Mouse (Mus musculus) liver, embryonic 15.5 days (tissue): ENCODE measurements around the gene Gp9. TPM values are rescaled to one million over a fixed set of nuclear protein-coding genes. Genes with fewer than 3 reads are reported as not detected.
A peak's percentile ranks its signal among the peaks of the same experiment; 100 is the strongest.

ENCODE experiments used
- ATAC-seq: fragments of 200-750 bp; cut with Nextera tagmentation; 2 replicates; pipeline ENCODE4 v1.8.0; 2017; ENCODE audit warnings: moderate number of reproducible peaks, mild to moderate bottlenecking, moderate library complexity; ENCODE audit not compliant: insufficient read depth
- H3K27ac ChIP-seq: fragments of 300-500 bp; sonication (generic); replicated peaks from 2 replicates; pipeline ENCODE4 v1.5.1; 2015; ENCODE audit warnings: mild to moderate bottlenecking, inconsistent platforms
- H3K27me3 ChIP-seq: fragments of 300-500 bp; sonication (generic); 2 replicates; pipeline ENCODE4 v1.6.1; 2015; ENCODE audit warnings: mild to moderate bottlenecking, inconsistent platforms
- H3K36me3 ChIP-seq: fragments of 300-500 bp; sonication (generic); replicated peaks from 2 replicates; pipeline ENCODE4 v1.6.1; 2015; ENCODE audit warnings: moderate library complexity, mild to moderate bottlenecking, inconsistent platforms
- H3K4me1 ChIP-seq: fragments of 300-500 bp; sonication (generic); replicated peaks from 2 replicates; pipeline ENCODE4 v1.6.1; 2015; ENCODE audit warnings: inconsistent platforms
- H3K4me2 ChIP-seq: fragments of 300-500 bp; sonication (generic); 2 replicates; pipeline ENCODE4 v1.6.1; 2015; ENCODE audit warnings: moderate library complexity, mild to moderate bottlenecking, inconsistent platforms
- H3K4me3 ChIP-seq: fragments of 300-500 bp; sonication (generic); replicated peaks from 2 replicates; pipeline ENCODE4 v1.5.1; 2015; ENCODE audit warnings: mild to moderate bottlenecking, inconsistent platforms
- H3K9ac ChIP-seq: fragments of 300-500 bp; sonication (generic); 2 replicates; pipeline ENCODE4 v1.6.1; 2015; ENCODE audit warnings: moderate library complexity, mild to moderate bottlenecking, inconsistent platforms
- H3K9me3 ChIP-seq: fragments of 300-500 bp; sonication (generic); replicated peaks from 2 replicates; pipeline ENCODE4 v1.6.1; 2016; ENCODE audit warnings: inconsistent platforms
- WGBS: fragments of 180-500 bp; shearing (Covaris S2); methylation state at CpG from one replicate; pipeline ENCODE4 v1.1.7; 2015; ENCODE audit warnings: mixed read lengths; ENCODE audit not compliant: insufficient replicate concordance; 5-methylcytosine and 5-hydroxymethylcytosine counted together
- polyA plus RNA-seq: library from polyadenylated mRNA; unstranded; fragments of >200 nt; fragmentation: Nextera tagmentation; extraction: Ambion mirVana; gene quantifications from 2 replicates; pipeline ENCODE4 v1.2.1, GENCODE M21; 2015

Gene Gp9
- polyA plus RNA-seq, 1 experiment from 2014 or later = 26.8 TPM

DNA sequence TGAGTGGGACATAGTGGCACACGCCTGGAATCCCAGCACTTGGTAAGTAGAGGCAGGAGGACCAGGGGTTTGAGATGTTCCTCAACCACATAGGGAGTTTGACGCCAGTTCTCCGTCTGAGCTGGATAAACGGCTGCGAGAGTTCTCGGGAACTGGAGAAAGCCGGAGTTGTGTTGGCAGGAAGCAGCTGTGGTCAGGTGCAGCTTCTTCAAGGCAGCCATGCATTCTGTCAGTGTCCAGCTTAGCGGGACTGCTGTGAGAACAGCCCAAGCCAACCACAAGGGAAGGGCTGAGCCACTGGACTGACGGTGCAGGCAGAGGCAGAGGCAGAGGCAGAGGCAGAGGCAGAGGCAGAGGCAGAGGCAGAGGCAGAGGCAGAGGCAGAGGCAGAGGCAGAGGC is 3.0 kb upstream of the Gp9 start:
- H3K4me2 ChIP-seq = no peak overlapping the region
- no peak overlapping the region for H3K27ac ChIP-seq
- H3K9me3 ChIP-seq = no peaks in the 10 kb centered on the region
- H3K9ac ChIP-seq = no peak overlapping the region
- peaks cover 41% of the 10 kb centered on the region for H3K4me1 ChIP-seq
- H3K27me3 ChIP-seq = no peaks in the 10 kb centered on the region
- no peaks in the 10 kb centered on the region for H3K36me3 ChIP-seq
- no peak for ATAC-seq
- H3K4me3 ChIP-seq = no peak overlapping the region
- WGBS = 42% methylated on average over 9 of the region's 9 CpGs

GRCm38 (mm10) chr6:87775588-87776245 is 2.2 kb upstream of the Gp9 start:
- H3K4me1 ChIP-seq = peaks cover 41% of the 10 kb centered on the region
- no peaks in the 10 kb centered on the region for H3K27me3 ChIP-seq
- H3K4me3 ChIP-seq = peak overlapping the region; percentile 45
- peak overlapping the region; percentile 64 for H3K4me2 ChIP-seq
- peak overlapping the region; percentile 94 for H3K27ac ChIP-seq
- peak overlapping the region; percentile 55 for H3K9ac ChIP-seq
- peak; percentile 97 for ATAC-seq
- 17% methylated on average over 3 of the region's 3 CpGs for WGBS
- no peaks in the 10 kb centered on the region for H3K9me3 ChIP-seq
- H3K36me3 ChIP-seq = no peaks in the 10 kb centered on the region

DNA sequence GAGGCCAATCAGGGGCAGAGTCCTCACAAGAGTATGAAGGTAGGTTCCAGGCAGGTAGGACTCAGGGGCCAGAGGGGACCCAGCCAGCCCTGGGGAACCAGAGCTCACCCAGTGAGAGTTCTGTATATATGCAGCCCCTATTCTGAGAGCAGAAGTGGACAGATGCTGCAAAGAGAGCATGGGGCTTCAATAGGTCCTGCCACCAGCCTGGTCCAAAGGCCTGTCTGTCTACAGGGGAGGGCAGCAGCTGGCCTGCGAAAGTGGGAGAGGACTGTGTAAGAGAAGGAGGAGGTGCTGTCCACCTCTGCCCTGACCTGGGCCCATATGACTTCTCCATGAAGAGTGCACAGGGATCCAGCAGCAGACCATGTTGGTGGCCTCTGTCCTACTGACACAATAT is 1.2 kb upstream of the Gp9 start:
- Histone ChIP-seq H3K4me2 (peak overlapping the region; percentile 64), H3K9ac (peak overlapping the region; percentile 55), H3K27ac (peak overlapping the region; percentile 94), H3K27me3 (no peaks in the 10 kb centered on the region), H3K9me3 (no peaks in the 10 kb centered on the region), H3K4me3 (peak overlapping the region; percentile 45), H3K36me3 (no peaks in the 10 kb centered on the region), H3K4me1 (peaks cover 41% of the 10 kb centered on the region)
- 0 out of 2 replicates have a peak, but pooled peaks have one; percentile 7 for ATAC-seq
- WGBS = 45% methylated on average over 1 of the region's 1 CpGs

- Histone ChIP-seq H3K4me3 (no peak overlapping the region), H3K9ac (peak overlapping the region; percentile 22), H3K4me1 (peaks cover 44% of the 10 kb centered on the region), H3K36me3 (no peaks in the 10 kb centered on the region), H3K27me3 (no peaks in the 10 kb centered on the region), H3K27ac (peak overlapping the region; percentile 69), H3K4me2 (peak overlapping the region; percentile 64), H3K9me3 (no peaks in the 10 kb centered on the region)
- no peak for ATAC-seq
- WGBS = 50% methylated on average over 11 of the region's 11 CpGs
These were observed 662 bp downstream of the Gp9 start for GRCm38 (mm10) chr6:87778294-87779173.

GRCm38 (mm10) chr6:87779174-87780165 is 1.6 kb downstream of the Gp9 start:
- no peak for ATAC-seq
- Histone ChIP-seq H3K4me1 (peaks cover 52% of the 10 kb centered on the region), H3K36me3 (no peaks in the 10 kb centered on the region), H3K9me3 (no peaks in the 10 kb centered on the region), H3K27ac (peak overlapping the region; percentile 69), H3K4me3 (no peak overlapping the region), H3K9ac (no peak overlapping the region), H3K27me3 (no peaks in the 10 kb centered on the region), H3K4me2 (no peak overlapping the region)
- 84% methylated on average over 11 of the region's 11 CpGs for WGBS

GRCm38 (mm10) chr6:87780546-87781301 is 2.9 kb downstream of the Gp9 start:
- WGBS = 76% methylated on average over 10 of the region's 10 CpGs
- Histone ChIP-seq H3K4me2 (no peak overlapping the region), H3K36me3 (no peaks in the 10 kb centered on the region), H3K9me3 (no peaks in the 10 kb centered on the region), H3K27ac (no peak overlapping the region), H3K9ac (no peak overlapping the region), H3K27me3 (no peaks in the 10 kb centered on the region), H3K4me1 (peaks cover 53% of the 10 kb centered on the region), H3K4me3 (no peak overlapping the region)
- no peak for ATAC-seq

- no peaks in the 10 kb centered on the region for H3K9me3 ChIP-seq
- no peak overlapping the region for H3K4me2 ChIP-seq
- H3K9ac ChIP-seq = no peak overlapping the region
- H3K27me3 ChIP-seq = no peaks in the 10 kb centered on the region
- peaks cover 44% of the 10 kb centered on the region for H3K4me1 ChIP-seq
- H3K36me3 ChIP-seq = peaks cover 16% of the 10 kb centered on the region
- no peak overlapping the region for H3K4me3 ChIP-seq
- 29% methylated on average over 8 of the region's 8 CpGs for WGBS
- no peak for ATAC-seq
- H3K27ac ChIP-seq = no peak overlapping the region; the same call in 1 of the 2 replicates
These were observed 6.2 kb downstream of the Gp9 start for GRCm38 (mm10) chr6:87784033-87784432.

DNA sequence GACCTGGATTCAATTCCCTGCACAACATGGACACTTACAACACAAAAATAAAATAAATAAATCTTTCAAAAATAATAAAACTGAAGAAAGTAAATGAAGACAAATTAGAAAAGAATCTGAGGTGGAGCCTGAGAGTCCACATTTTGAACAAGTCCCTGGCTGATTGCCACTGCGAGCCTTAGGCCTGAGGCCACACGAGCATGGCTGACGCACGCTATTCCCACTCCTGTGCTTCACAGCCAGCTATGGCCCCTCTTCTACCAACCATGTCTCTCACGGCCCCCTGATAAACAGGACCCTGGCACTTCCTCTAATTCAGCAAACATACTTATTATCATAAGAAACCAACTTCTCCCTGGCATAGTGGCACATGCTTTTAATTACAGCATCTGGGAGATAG is 8.7 kb downstream of the Gp9 start:
- Histone ChIP-seq H3K27me3 (no peaks in the 10 kb centered on the region), H3K4me2 (no peak overlapping the region), H3K27ac (peak overlapping the region; percentile 96; the same call in 1 of the 2 replicates), H3K9ac (no peak overlapping the region), H3K36me3 (peaks cover 42% of the 10 kb centered on the region), H3K4me1 (peaks cover 65% of the 10 kb centered on the region), H3K9me3 (no peaks in the 10 kb centered on the region), H3K4me3 (no peak overlapping the region)
- ATAC-seq = no peak
- 69% methylated on average over 5 of the region's 5 CpGs for WGBS

DNA sequence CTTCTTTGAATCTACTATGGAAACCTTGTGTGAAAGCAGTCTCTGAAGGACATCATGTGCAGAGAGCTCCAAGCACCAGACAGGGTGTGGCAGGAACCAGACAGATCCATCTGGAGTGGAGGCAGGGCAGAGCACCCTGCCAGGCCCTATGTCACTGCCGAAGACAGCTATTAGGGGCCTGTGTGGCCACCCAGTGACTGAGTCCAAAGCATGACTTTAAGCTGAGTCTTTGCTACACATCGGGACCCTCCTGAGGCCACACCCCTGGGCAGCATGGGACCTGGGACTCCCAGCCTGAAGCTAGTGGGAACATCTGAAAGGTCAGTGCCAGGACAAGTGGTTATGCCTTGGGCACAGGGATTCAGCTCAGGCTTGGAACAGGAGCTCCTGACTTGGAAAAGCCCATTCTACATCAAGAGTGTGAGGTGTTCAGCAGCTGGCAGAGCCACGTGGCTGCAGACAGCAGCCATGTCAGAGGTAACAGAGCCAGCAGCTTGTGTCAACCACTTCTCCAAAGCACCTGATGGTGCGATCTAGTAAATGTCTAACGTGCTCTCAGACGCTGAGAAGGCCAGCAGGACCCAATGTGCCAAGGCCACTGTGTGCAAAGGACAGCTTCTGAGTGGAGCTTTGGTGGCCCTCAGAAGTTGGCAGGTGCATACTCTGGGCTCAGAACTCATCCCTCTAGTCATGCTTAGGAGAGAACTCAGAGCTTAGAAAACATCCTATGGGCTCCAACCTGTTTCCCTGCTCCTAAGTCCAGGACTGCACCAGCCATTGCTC is 9.4 kb downstream of the Gp9 start:
- no peak overlapping the region for H3K4me2 ChIP-seq
- H3K4me1 ChIP-seq = peaks cover 72% of the 10 kb centered on the region
- H3K4me3 ChIP-seq = no peak overlapping the region
- ATAC-seq = no peak
- H3K9ac ChIP-seq = peak overlapping the region; percentile 5; the same call in 1 of the 2 replicates
- H3K27me3 ChIP-seq = no peaks in the 10 kb centered on the region
- peak overlapping the region; percentile 96; the same call in 1 of the 2 replicates for H3K27ac ChIP-seq
- peaks cover 48% of the 10 kb centered on the region for H3K36me3 ChIP-seq
- WGBS = 64% methylated on average over 6 of the region's 6 CpGs
- no peaks in the 10 kb centered on the region for H3K9me3 ChIP-seq
